Mouse (Mus musculus) spleen, adult 2 months (tissue): ENCODE data around the gene Rps6kb1.

Source experiments
- CTCF ChIP-seq: fragments of 200-500 bp; IDR thresholded peaks from 2 replicates; pipeline ENCODE4 v1.5.1; 2011; ENCODE audit warnings: mild to moderate bottlenecking, inconsistent platforms; ENCODE audit not compliant: insufficient read depth, insufficient read length, insufficient replicate concordance; ENCODE audit errors: extremely low read depth
- POLR2A ChIP-seq: fragments of 200-500 bp; IDR thresholded peaks from 2 replicates; pipeline ENCODE4 v1.6.1; 2011; ENCODE audit warnings: low read depth, low read length, inconsistent platforms

- TF ChIP-seq POLR2A: no peak
- TF ChIP-seq CTCF: no peak
Measured at GRCm38 (mm10) chr11:86472771-86473171, 71.8 kb downstream of the Rps6kb1 start.
